Mouse (Mus musculus): ENCODE data around the gene A530016L24Rik.

DNA sequence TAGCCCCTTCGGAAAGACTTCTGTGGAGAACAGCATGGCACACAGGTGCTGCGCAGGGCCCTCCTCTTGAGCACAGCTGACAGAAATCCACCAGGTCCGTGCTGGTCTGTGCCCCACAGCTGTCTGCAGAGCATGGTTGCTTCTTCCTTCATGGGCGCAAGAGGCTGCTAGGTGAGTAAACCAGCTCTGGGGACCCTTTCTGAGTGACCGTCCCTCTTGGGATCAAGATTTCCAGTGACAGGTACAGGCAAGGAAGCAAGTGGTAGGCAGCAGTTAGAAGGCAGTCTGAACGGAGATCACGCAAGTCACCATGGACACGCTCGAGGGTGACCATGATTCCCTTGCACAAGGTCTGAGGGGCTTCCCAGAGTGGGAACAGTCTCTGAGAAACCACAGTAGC lies 287 bp downstream of the A530016L24Rik start:
- TF ChIP-seq CTCF (IDR thresholded peaks at IDR 0.05; ENCODE audit: control insufficient read depth, insufficient read depth, insufficient replicate concordance, low read depth, low read length) = no peak
- no peak for TF ChIP-seq POLR2A (IDR thresholded peaks at IDR 0.05; ENCODE audit: control insufficient read depth, low read depth, low read length)
